Mouse (Mus musculus) cerebral cortex, adult 2 months (tissue): ENCODE results near the gene Gm13289.

Experiments used
- WGBS: fragments of 180-500 bp; shearing (Covaris S2); methylation state at CpG from one replicate; pipeline ENCODE4 v1.1.7; 2018; 5-methylcytosine and 5-hydroxymethylcytosine counted together

The Gm13289 gene

GRCm38 (mm10) chr4:88782335-88782734 lies 5.6 kb downstream of the Gm13289 start:
- WGBS = 0% methylated on average over 4 of the region's 31 CpGs

DNA sequence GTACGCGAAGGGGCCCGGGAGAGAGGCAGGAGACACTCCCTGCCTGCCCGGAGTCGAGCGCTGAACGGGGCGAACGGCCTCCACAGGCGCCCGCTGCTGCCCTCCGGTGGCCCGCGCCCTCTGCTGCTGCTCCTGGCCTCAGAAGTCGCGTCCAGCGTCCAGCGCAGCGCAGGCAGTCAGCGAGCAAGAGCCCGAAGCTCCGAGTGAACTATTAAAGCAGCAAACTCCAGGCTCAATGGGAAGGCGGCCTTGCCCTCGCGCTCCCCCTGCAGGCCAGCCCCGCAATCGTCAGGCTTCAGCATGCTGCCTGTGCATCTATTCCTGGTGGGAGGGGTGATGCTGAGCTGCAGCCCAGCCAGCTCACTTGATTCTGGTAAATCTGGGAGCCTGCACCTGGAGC lies 8.7 kb downstream of the Gm13289 start, which contains the start of gene Gm13276:
TSS of gene Gm13276 (plus strand) at position 301 of the 400 bp plus-strand sequence.
- no CpG with 5 or more reads among the region's 27 CpGs for WGBS

GRCm38 (mm10) chr4:88788402-88788801 lies 11.7 kb downstream of the Gm13289 start, which contains the start of gene Gm13277:
Gene Gm13277, plus strand, starts transcription at chr4:88788632.
- 0% methylated on average over 6 of the region's 28 CpGs for WGBS

DNA sequence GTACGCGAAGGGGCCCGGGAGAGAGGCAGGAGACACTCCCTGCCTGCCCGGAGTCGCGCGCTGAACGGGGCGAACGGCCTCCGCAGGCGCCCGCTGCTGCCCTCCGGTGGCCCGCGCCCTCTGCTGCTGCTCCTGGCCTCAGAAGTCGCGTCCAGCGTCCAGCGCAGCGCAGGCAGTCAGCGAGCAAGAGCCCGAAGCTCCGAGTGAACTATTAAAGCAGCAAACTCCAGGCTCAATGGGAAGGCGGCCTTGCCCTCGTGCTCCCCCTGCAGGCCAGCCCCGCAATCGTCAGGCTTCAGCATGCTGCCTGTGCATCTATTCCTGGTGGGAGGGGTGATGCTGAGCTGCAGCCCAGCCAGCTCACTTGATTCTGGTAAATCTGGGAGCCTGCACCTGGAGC lies 14.5 kb downstream of the Gm13289 start, which contains the start of gene Gm13278:
TSS of gene Gm13278 (plus strand) at position 301 of the 400 bp plus-strand sequence.
- WGBS = no CpG with 5 or more reads among the region's 28 CpGs

GRCm38 (mm10) chr4:88793936-88794675 lies 17.4 kb downstream of the Gm13289 start, which contains the start of gene Gm13275:
Gene Gm13275, plus strand, starts transcription at chr4:88794487.
- WGBS = 0% methylated on average over 13 of the region's 52 CpGs

DNA sequence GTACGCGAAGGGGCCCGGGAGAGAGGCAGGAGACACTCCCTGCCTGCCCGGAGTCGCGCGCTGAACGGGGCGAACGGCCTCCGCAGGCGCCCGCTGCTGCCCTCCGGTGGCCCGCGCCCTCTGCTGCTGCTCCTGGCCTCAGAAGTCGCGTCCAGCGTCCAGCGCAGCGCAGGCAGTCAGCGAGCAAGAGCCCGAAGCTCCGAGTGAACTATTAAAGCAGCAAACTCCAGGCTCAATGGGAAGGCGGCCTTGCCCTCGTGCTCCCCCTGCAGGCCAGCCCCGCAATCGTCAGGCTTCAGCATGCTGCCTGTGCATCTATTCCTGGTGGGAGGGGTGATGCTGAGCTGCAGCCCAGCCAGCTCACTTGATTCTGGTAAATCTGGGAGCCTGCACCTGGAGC lies 20.4 kb downstream of the Gm13289 start, which contains the start of gene Gm13279:
TSS of gene Gm13279 (plus strand) at position 301 of the 400 bp plus-strand sequence.
- WGBS = no CpG with 5 or more reads among the region's 28 CpGs

DNA sequence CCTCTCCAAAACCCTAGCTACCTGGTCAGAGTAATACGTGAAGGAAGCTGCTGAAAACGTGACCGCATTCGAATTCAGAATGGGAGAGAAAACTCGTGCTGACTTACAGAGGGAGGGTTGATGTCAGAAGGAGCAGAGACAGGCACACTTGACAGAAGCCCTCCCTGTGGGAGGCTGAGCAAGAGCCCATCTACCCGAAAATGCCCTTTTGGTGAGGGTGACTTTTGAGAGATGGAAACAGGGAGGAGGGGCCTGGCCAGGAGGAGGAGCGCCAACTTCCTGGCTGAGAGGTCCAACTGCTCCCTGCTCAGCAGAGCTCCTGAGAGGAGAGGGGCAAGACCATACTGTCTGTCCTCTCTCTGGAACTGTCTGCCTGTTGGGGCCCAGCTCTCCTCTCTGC lies 22.6 kb downstream of the Gm13289 start, which contains the start of gene Gm13285:
TSS of gene Gm13285 (plus strand) at position 301 of the 400 bp plus-strand sequence.
- WGBS = 19% methylated on average over 6 of the region's 7 CpGs

DNA sequence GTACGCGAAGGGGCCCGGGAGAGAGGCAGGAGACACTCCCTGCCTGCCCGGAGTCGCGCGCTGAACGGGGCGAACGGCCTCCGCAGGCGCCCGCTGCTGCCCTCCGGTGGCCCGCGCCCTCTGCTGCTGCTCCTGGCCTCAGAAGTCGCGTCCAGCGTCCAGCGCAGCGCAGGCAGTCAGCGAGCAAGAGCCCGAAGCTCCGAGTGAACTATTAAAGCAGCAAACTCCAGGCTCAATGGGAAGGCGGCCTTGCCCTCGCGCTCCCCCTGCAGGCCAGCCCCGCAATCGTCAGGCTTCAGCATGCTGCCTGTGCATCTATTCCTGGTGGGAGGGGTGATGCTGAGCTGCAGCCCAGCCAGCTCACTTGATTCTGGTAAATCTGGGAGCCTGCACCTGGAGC lies 26.2 kb downstream of the Gm13289 start, which contains the start of gene Gm13287:
TSS of gene Gm13287 (plus strand) at position 301 of the 400 bp plus-strand sequence.
- no CpG with 5 or more reads among the region's 29 CpGs for WGBS

DNA sequence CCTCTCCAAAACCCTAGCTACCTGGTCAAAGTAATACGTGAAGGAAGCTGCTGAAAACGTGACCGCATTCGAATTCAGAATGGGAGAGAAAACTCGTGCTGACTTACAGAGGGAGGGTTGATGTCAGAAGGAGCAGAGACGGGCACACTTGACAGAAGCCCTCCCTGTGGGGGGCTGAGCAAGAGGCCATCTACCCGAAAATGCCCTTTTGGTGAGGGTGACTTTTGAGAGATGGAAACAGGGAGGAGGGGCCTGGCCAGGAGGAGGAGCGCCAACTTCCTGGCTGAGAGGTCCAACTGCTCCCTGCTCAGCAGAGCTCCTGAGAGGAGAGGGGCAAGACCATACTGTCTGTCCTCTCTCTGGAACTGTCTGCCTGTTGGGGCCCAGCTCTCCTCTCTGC lies 28.5 kb downstream of the Gm13289 start, which contains the start of gene Gm13288:
TSS of gene Gm13288 (plus strand) at position 301 of the 400 bp plus-strand sequence.
- no CpG with 5 or more reads among the region's 8 CpGs for WGBS

DNA sequence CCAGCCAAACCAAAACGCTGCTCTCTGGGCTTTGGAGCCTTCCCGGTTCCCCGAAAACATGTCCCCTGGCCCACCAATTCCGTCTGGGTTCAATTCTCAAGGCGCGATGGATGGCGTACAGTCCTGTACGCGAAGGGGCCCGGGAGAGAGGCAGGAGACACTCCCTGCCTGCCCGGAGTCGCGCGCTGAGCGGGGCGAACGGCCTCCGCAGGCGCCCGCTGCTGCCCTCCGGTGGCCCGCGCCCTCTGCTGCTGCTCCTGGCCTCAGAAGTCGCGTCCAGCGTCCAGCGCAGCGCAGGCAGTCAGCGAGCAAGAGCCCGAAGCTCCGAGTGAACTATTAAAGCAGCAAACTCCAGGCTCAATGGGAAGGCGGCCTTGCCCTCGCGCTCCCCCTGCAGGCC lies 29.0 kb downstream of the Gm13289 start:
- WGBS = 0% methylated on average over 13 of the region's 34 CpGs

GRCm38 (mm10) chr4:88815928-88816327 lies 39.2 kb downstream of the Gm13289 start, which contains the start of gene Ifna7:
Gene Ifna7, plus strand, starts transcription at chr4:88816228.
- 64% methylated on average over 3 of the region's 3 CpGs for WGBS

GRCm38 (mm10) chr4:88819659-88820058 lies 42.9 kb downstream of the Gm13289 start, which contains the start of gene Ifna11:
Gene Ifna11, plus strand, starts transcription at chr4:88819959.
- WGBS = 90% methylated on average over 1 of the region's 1 CpGs

DNA sequence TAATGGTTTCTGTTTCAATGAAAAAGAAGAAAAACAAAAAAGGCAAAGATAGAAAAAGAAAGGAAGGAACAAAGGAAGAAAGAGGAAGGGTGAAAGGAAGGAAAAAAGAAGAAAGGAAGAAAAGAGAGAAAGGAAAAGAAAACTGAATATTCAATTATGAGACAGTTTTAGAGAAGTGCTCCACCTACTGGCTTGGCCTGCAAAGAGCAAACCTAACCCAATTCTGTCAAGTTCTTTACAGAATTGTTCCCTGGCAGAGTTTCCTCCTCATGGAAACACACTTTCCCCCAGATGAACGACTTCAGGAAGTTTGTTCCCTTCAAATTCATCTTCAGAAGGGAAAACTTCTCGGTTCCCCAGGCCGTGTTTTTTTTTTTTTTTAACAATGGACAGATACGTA lies 46.3 kb downstream of the Gm13289 start:
- WGBS = 21% methylated on average over 4 of the region's 4 CpGs
